Mouse (Mus musculus) heart, adult 18-20 months (tissue): Measurements from ENCODE around the gene Gldn. TPM values are rescaled to one million over a fixed set of nuclear protein-coding genes. Genes with fewer than 3 reads are reported as not detected.

Experiments used
- total RNA-seq, 2 experiments: library from RNA; stranded (reverse); gene quantifications; 2 replicates each; pipeline ENCODE4 v1.2.3; 2021

Gene Gldn
- total RNA-seq, 2 experiments from 2014 or later = 0.33 TPM; not detected in 1

Other genes starting within 250 kb of the Gldn start
- under 1 TPM; 0.20 to 0.44 TPM for gene Tnfaip8l3, start 218.1 kb upstream of the Gldn start, total RNA-seq
- gene Cyp19a1, start 18.4 kb upstream of the Gldn start, total RNA-seq = not detected
- gene Dmxl2, start 215.1 kb downstream of the Gldn start, total RNA-seq = 10 to 100 TPM; 28.4 to 28.6 TPM